Mouse (Mus musculus) liver, postnatal 0 days (tissue): ENCODE data around the gene Pde10a. TPM values are rescaled to one million over a fixed set of nuclear protein-coding genes. Genes with fewer than 3 reads are reported as not detected.

Experiments
- ATAC-seq: fragments of 200-750 bp; cut with Nextera tagmentation; 2 replicates; pipeline ENCODE4 v1.8.0; 2017; ENCODE audit warnings: mild to moderate bottlenecking, moderate library complexity
- DNase-seq: peaks from one replicate; pipeline ENCODE4 v3.0.0-alpha.2; 2016
- H3K27ac ChIP-seq: fragments of 300-500 bp; sonication (generic); 2 replicates; pipeline ENCODE4 v1.5.1; 2014; ENCODE audit warnings: antibody characterized with exemption, moderate library complexity, mild to moderate bottlenecking, low read depth
- H3K27me3 ChIP-seq: fragments of 300-500 bp; sonication (generic); 2 replicates; pipeline ENCODE4 v1.6.1; 2014; ENCODE audit warnings: low read length, control low read depth, mixed read lengths; ENCODE audit not compliant: insufficient read depth
- H3K36me3 ChIP-seq: fragments of 300-500 bp; sonication (generic); replicated peaks from 2 replicates; pipeline ENCODE4 v1.6.1; 2014; ENCODE audit warnings: mild to moderate bottlenecking, control low read depth, low read length, moderate library complexity, mixed read lengths; ENCODE audit not compliant: insufficient read depth
- H3K4me1 ChIP-seq: fragments of 300-500 bp; sonication (generic); 2 replicates; pipeline ENCODE4 v1.6.1; 2014; ENCODE audit warnings: antibody characterized with exemption, mild to moderate bottlenecking, control low read depth; ENCODE audit not compliant: insufficient read depth
- H3K4me2 ChIP-seq: fragments of 300-500 bp; sonication (generic); 2 replicates; pipeline ENCODE4 v1.6.1; 2014; ENCODE audit warnings: low read depth, mild to moderate bottlenecking, low read length, moderate library complexity, mixed read lengths
- H3K4me3 ChIP-seq: fragments of 300-500 bp; sonication (generic); 2 replicates; pipeline ENCODE4 v1.5.1; 2014; ENCODE audit warnings: low read depth, low read length
- H3K9ac ChIP-seq: fragments of 300-500 bp; sonication (generic); replicated peaks from 2 replicates; pipeline ENCODE4 v1.6.1; 2014; ENCODE audit warnings: mild to moderate bottlenecking, moderate library complexity
- H3K9me3 ChIP-seq: fragments of 300-500 bp; sonication (generic); 2 replicates; pipeline ENCODE4 v1.6.1; 2016; ENCODE audit warnings: mild to moderate bottlenecking, control low read depth, low read length, mixed read lengths
- CTCF ChIP-seq: sonication (generic); IDR thresholded peaks from 2 replicates; pipeline ENCODE4 v1.5.1; 2016; ENCODE audit warnings: antibody characterized with exemption, low read depth
- EP300 ChIP-seq: IDR thresholded peaks from 2 replicates; pipeline ENCODE4 v1.6.1; 2016; ENCODE audit warnings: antibody characterized with exemption, low read depth, mild to moderate bottlenecking
- WGBS: fragments of 180-500 bp; shearing (Covaris S2); extraction: QIAGEN DNeasy Blood & Tissue Kit; methylation state at CpG from one replicate; pipeline ENCODE4 v1.1.7; 2014; ENCODE audit not compliant: insufficient replicate concordance; 5-methylcytosine and 5-hydroxymethylcytosine counted together
- polyA plus RNA-seq: library from polyadenylated mRNA; unstranded; fragments of >200 nt; fragmentation: Nextera tagmentation; extraction: Ambion mirVana; gene quantifications from 2 replicates; pipeline ENCODE4 v1.2.1, GENCODE M21; 2015

The Pde10a gene
- polyA plus RNA-seq, 1 experiment from 2014 or later = 0.90 TPM

- ATAC-seq (no peak), DNase-seq (no peak)
- Histone ChIP-seq H3K9ac (no peak overlapping the region), H3K27me3 (no peaks in the 10 kb centered on the region), H3K27ac (no peak overlapping the region), H3K9me3 (no peaks in the 10 kb centered on the region), H3K4me1 (no peaks in the 10 kb centered on the region), H3K4me2 (no peak overlapping the region), H3K4me3 (no peak overlapping the region), H3K36me3 (no peaks in the 10 kb centered on the region)
- TF ChIP-seq EP300 (no peak), CTCF (peak; percentile 17; the same call in 1 of the 2 replicates)
- 54% methylated on average over 5 of the region's 5 CpGs for WGBS
Observed at GRCm38 (mm10) chr17:9030181-9030580, 505.0 kb downstream of the Pde10a start.

GRCm38 (mm10) chr17:9031241-9032141 lies 506.3 kb downstream of the Pde10a start:
- Histone ChIP-seq H3K4me3 (no peak overlapping the region), H3K4me2 (peak overlapping the region; percentile 49), H3K36me3 (no peaks in the 10 kb centered on the region), H3K9me3 (no peaks in the 10 kb centered on the region), H3K27me3 (no peaks in the 10 kb centered on the region), H3K4me1 (no peaks in the 10 kb centered on the region), H3K9ac (no peak overlapping the region), H3K27ac (no peak overlapping the region)
- ATAC-seq (no peak), DNase-seq (peak; percentile 75)
- 10% methylated on average over 24 of the region's 24 CpGs for WGBS
- TF ChIP-seq CTCF (peak; percentile 90), EP300 (no peak)

GRCm38 (mm10) chr17:9032362-9033044 lies 507.3 kb downstream of the Pde10a start:
- TF ChIP-seq EP300 (no peak), CTCF (no peak)
- H3K4me3 ChIP-seq = no peak overlapping the region
- H3K4me2 ChIP-seq = no peak overlapping the region
- no peak for ATAC-seq
- 65% methylated on average over 6 of the region's 6 CpGs for whole genome bisulfite sequencing
- no peak for DNase-seq
- H3K27ac ChIP-seq = no peak overlapping the region
- H3K36me3 ChIP-seq = no peaks in the 10 kb centered on the region
- H3K27me3 ChIP-seq = no peaks in the 10 kb centered on the region
- H3K9ac ChIP-seq = no peak overlapping the region
- no peaks in the 10 kb centered on the region for H3K4me1 ChIP-seq
- no peaks in the 10 kb centered on the region for H3K9me3 ChIP-seq

- WGBS = 69% methylated on average over 5 of the region's 5 CpGs
- no peak overlapping the region for H3K27ac ChIP-seq
- no peaks in the 10 kb centered on the region for H3K9me3 ChIP-seq
- no peaks in the 10 kb centered on the region for H3K4me1 ChIP-seq
- no peak overlapping the region for H3K4me2 ChIP-seq
- H3K27me3 ChIP-seq = no peaks in the 10 kb centered on the region
- ATAC-seq (no peak), DNase-seq (no peak)
- TF ChIP-seq EP300 = no peak
- no peak for TF ChIP-seq CTCF
- no peak overlapping the region for H3K9ac ChIP-seq
- no peaks in the 10 kb centered on the region for H3K36me3 ChIP-seq
- H3K4me3 ChIP-seq = no peak overlapping the region
Observed at GRCm38 (mm10) chr17:9033511-9033910, 508.3 kb downstream of the Pde10a start.

DNA sequence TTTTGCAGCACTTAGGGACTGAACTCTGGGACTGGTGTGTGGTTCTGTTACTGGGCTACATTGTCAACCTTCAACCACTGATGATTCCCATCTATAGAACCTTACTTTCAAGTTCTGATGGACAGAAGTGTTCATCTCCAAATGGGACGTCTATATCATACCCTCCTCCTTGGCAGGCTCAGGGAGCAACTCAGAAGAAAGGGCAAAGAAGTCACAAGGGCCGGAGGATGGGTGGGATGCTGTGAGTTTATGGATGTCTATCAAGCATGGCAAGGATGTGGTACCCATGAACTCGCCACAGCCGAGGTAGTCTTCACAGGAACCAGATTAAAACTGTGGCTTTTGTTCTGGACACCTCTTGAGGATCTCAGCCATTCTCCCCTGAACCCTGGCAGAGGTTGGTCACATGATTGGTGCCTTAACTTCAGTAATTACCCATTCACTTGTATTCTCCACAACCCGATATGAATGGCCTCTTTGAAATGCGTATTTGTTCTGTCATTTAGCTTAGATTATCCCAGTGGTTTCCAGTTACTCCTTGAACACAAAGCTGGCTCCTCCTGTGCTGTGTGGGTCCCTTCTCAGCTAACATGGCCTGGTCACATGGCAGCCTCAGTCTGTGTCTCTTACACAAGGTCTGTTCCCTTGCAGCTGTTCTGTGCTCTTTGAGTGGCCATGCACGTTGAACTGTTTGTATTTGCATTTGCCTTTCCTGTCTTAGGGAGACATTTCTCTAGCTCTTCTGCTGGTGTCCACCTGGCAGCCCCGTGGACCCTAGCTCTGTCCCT lies 510.6 kb downstream of the Pde10a start:
- Histone ChIP-seq H3K4me2 (no peak overlapping the region), H3K4me1 (no peaks in the 10 kb centered on the region), H3K4me3 (no peak overlapping the region), H3K9ac (no peak overlapping the region), H3K27ac (no peak overlapping the region), H3K27me3 (no peaks in the 10 kb centered on the region), H3K9me3 (no peaks in the 10 kb centered on the region), H3K36me3 (no peaks in the 10 kb centered on the region)
- no peak for DNase-seq
- ATAC-seq = no peak
- WGBS = 63% methylated on average over 8 of the region's 8 CpGs
- TF ChIP-seq EP300 (no peak), CTCF (no peak)

Other genes with a start within 250 kb of the Pde10a start
- 1,393 and 1,436 TPM in 2 replicates for gene Mpc1, start 242.5 kb upstream of the Pde10a start, polyA plus RNA-seq
- gene Sft2d1, start 214.3 kb upstream of the Pde10a start, polyA plus RNA-seq = 67.6 and 67.7 TPM in 2 replicates
- 0.05 TPM in 1 of 2 replicates, not detected in the other for gene Prr18, start 187.9 kb upstream of the Pde10a start, polyA plus RNA-seq
- gene T2, start 169.4 kb upstream of the Pde10a start, polyA plus RNA-seq = not detected in 2 replicates
- not detected in 2 replicates for gene T, start 90.9 kb upstream of the Pde10a start, polyA plus RNA-seq
- gene Gm17087, start 41.6 kb downstream of the Pde10a start, polyA plus RNA-seq = not detected in 2 replicates